Mouse (Mus musculus): ENCODE data around the gene Chrnb1.

DNA sequence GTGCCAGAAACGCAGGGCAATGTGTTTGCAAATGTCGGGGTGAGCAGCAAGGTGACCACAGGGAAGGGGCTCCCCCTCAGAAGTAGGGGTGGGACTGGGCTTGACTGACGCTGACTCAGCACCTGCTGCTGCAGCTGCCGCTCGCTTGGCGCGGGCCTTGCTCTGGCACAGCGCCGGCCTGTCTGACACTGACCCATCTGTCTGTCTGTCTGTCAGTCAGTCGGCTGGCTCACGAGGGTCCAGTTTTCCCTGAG, 4.3 kb upstream of the Chrnb1 start:
- TF ChIP-seq CTCF (IDR thresholded peaks at IDR 0.05; ENCODE audit: low read depth): no peak
- TF ChIP-seq EP300 (optimal IDR thresholded peaks at IDR 0.05): no peak

All from stomach, postnatal 0 days (tissue).